Mouse (Mus musculus) neural tube, embryonic 11.5 days (tissue): ENCODE measurements around the gene Rbm20. TPM values are rescaled to one million over a fixed set of nuclear protein-coding genes. Genes with fewer than 3 reads are reported as not detected.

Experiments used
- polyA plus RNA-seq: library from polyadenylated mRNA; unstranded; fragments of >200 nt; fragmentation: Nextera tagmentation; extraction: Ambion mirVana; gene quantifications from 2 replicates; pipeline ENCODE4 v1.2.1, GENCODE M21; 2014

The Rbm20 gene
- polyA plus RNA-seq, 1 experiment from 2014 or later, result 2.3 TPM

Other genes with a start within 250 kb of the Rbm20 start
- 5.0 and 5.4 TPM in 2 replicates for gene Dusp5, start 148.2 kb upstream of the Rbm20 start, polyA plus RNA-seq
- 397 and 400 TPM in 2 replicates for gene Nutf2-ps1, start 88.2 kb upstream of the Rbm20 start, polyA plus RNA-seq
- 84.5 and 90.1 TPM in 2 replicates for gene Smc3, start 76.9 kb upstream of the Rbm20 start, polyA plus RNA-seq
- 62.0 and 63.6 TPM in 2 replicates for gene Pdcd4, start 214.9 kb downstream of the Rbm20 start, polyA plus RNA-seq